In the genomic region with DNA sequence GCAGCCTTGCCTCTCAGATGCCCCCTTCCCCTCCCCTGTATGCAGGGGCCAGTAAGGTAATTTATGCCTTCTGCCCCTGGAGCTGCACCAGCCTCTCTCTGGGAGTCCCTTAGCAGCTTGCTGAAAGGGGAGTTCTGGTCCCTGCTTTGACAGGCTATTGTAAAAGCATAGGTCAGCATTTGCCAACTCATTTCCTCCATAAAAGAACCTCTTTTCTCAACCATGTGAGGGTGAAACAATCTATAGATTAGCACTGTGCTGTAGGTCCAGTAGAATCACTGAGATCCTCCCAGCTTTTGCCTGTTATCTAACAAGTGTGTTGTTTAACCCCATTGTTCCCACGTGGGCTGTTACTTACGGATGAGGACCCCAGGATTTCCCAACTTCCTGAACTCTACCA, we compare ENCODE assay signal across 8 mouse cellular contexts. TPM values are rescaled to one million over a fixed set of nuclear protein-coding genes. Genes with fewer than 3 reads are reported as not detected.
DNase-seq lines count a peak whose midpoint lies in the region; ATAC-seq lines count a peak whose summit lies in the region.

No protein-coding gene starts in this region.

- 47% methylated on average over 2 of the region's 2 CpGs for WGBS in heart, embryonic 12.5 days
- 34% methylated on average over 2 of the region's 2 CpGs for WGBS in embryonic facial prominence, embryonic 10.5 days
- 30% methylated on average over 2 of the region's 2 CpGs for WGBS in hindbrain, embryonic 14.5 days
- 31% methylated on average over 2 of the region's 2 CpGs for WGBS in midbrain, embryonic 15.5 days

- no peaks in the 10 kb centered on the region for H3K36me3 ChIP-seq in heart, embryonic 12.5 days
- peaks cover 9% of the 10 kb centered on the region for H3K36me3 ChIP-seq in embryonic facial prominence, embryonic 10.5 days (replicated peaks)
- peaks cover 8% of the 10 kb centered on the region; the same call in 1 of the 2 replicates for H3K36me3 ChIP-seq in hindbrain, embryonic 14.5 days (replicated peaks; ENCODE audit: control insufficient read depth, insufficient read depth)
- no peaks in the 10 kb centered on the region for H3K36me3 ChIP-seq in midbrain, embryonic 15.5 days (replicated peaks)

- ATAC-seq in heart, embryonic 12.5 days (ENCODE audit: insufficient number of reproducible peaks, low FRiP score), result no peak
- ATAC-seq in hindbrain, embryonic 14.5 days (ENCODE audit: low FRiP score), result no peak
- ATAC-seq in midbrain, embryonic 15.5 days (replicated peaks), result no peak

- peak overlapping the region; percentile 67; the same call in 1 of the 2 replicates for H3K4me3 ChIP-seq in heart, embryonic 12.5 days
- H3K4me3 ChIP-seq in embryonic facial prominence, embryonic 10.5 days, result peak overlapping the region; percentile 75
- peak overlapping the region; percentile 92 for H3K4me3 ChIP-seq in hindbrain, embryonic 14.5 days (replicated peaks; ENCODE audit: low read length)
- H3K4me3 ChIP-seq in midbrain, embryonic 15.5 days, result peak overlapping the region; percentile 81

- H3K4me2 ChIP-seq in heart, embryonic 12.5 days, result peak overlapping the region; percentile 100; the same call in 1 of the 2 replicates
- peak overlapping the region; percentile 91 for H3K4me2 ChIP-seq in hindbrain, embryonic 14.5 days (replicated peaks)
- H3K4me2 ChIP-seq in midbrain, embryonic 15.5 days, result peak overlapping the region; percentile 91

- no peak overlapping the region for H3K27ac ChIP-seq in heart, embryonic 12.5 days (ENCODE audit: poor library complexity, severe bottlenecking)
- H3K27ac ChIP-seq in embryonic facial prominence, embryonic 10.5 days (replicated peaks), result no peak overlapping the region
- H3K27ac ChIP-seq in hindbrain, embryonic 14.5 days, result peak overlapping the region; percentile 97; the same call in 1 of the 2 replicates
- peak overlapping the region; percentile 98 for H3K27ac ChIP-seq in midbrain, embryonic 15.5 days

- peaks cover 31% of the 10 kb centered on the region for H3K27me3 ChIP-seq in heart, embryonic 12.5 days (replicated peaks)
- H3K27me3 ChIP-seq in embryonic facial prominence, embryonic 10.5 days (replicated peaks; ENCODE audit: low read depth, poor library complexity, severe bottlenecking), result peaks cover 64% of the 10 kb centered on the region
- no peaks in the 10 kb centered on the region for H3K27me3 ChIP-seq in hindbrain, embryonic 14.5 days (ENCODE audit: control insufficient read depth, insufficient read depth, low read length)
- H3K27me3 ChIP-seq in midbrain, embryonic 15.5 days (replicated peaks), result no peaks in the 10 kb centered on the region

- DNase-seq in heart, postnatal 14 days, result no peak
- no peak for DNase-seq in embryonic facial prominence, embryonic 10.5 days (ENCODE audit: low spot score)
- DNase-seq in hindbrain, embryonic 14.5 days (ENCODE audit: low spot score), result no peak
- DNase-seq in gastrocnemius, postnatal 4 days (ENCODE audit: low spot score in 2 of 2), result no peak
- DNase-seq in testis, postnatal 14 days (ENCODE audit: low spot score), result no peak
- no peak for DNase-seq in adrenal gland, adult 8-10 months

- H3K9ac ChIP-seq in heart, embryonic 12.5 days, result no peak overlapping the region
- peak overlapping the region; percentile 97 for H3K9ac ChIP-seq in hindbrain, embryonic 14.5 days
- H3K9ac ChIP-seq in midbrain, embryonic 15.5 days, result peak overlapping the region; percentile 93

- no peaks in the 10 kb centered on the region for H3K9me3 ChIP-seq in heart, embryonic 12.5 days (replicated peaks)
- no peaks in the 10 kb centered on the region for H3K9me3 ChIP-seq in embryonic facial prominence, embryonic 10.5 days
- H3K9me3 ChIP-seq in hindbrain, embryonic 14.5 days (ENCODE audit: control insufficient read depth, low read length), result no peaks in the 10 kb centered on the region
- H3K9me3 ChIP-seq in midbrain, embryonic 15.5 days, result no peaks in the 10 kb centered on the region

- intact Hi-C loops in heart, postnatal 14 days (cut with DNase I), result loop anchor here (5.0 kb wide), 1 partner anchor 63 kb away; no protein-coding TSS in a partner anchor

- peaks cover 19% of the 10 kb centered on the region for H3K4me1 ChIP-seq in heart, embryonic 12.5 days (replicated peaks)
- H3K4me1 ChIP-seq in embryonic facial prominence, embryonic 10.5 days, result peaks cover 29% of the 10 kb centered on the region
- H3K4me1 ChIP-seq in hindbrain, embryonic 14.5 days (replicated peaks; ENCODE audit: control insufficient read depth, insufficient read depth, low read length), result peaks cover 31% of the 10 kb centered on the region
- peaks cover 36% of the 10 kb centered on the region for H3K4me1 ChIP-seq in midbrain, embryonic 15.5 days

RNA-seq across cellular contexts. Expression of a gene that starts 2.5 kb away (rescaled TPM):
- 0.51 and 0.58 TPM in 2 replicates for polyA plus RNA-seq in heart, embryonic 12.5 days (2016; fragmentation: Nextera tagmentation; extraction: Ambion mirVana)
- total RNA-seq in heart, postnatal 14 days (2021), result under 1 TPM; 0.22 to 0.43 TPM
- 0.79 and 0.98 TPM in 2 replicates for polyA plus RNA-seq in embryonic facial prominence, embryonic 10.5 days (2016; fragmentation: Nextera tagmentation; extraction: Ambion mirVana)
- 9.6 and 10.4 TPM in 2 replicates for polyA plus RNA-seq in hindbrain, embryonic 14.5 days (2014; fragmentation: Nextera tagmentation; extraction: Ambion mirVana)
- polyA plus RNA-seq in midbrain, embryonic 15.5 days (2015; fragmentation: Nextera tagmentation; extraction: Ambion mirVana), result 7.0 and 7.6 TPM in 2 replicates
- 1 to 10 TPM; 1.3 to 1.6 TPM for total RNA-seq in gastrocnemius, postnatal 4 days (2021)
- 1 to 10 TPM; 5.9 to 8.0 (median 7.1) TPM for total RNA-seq in adrenal gland, adult 8-10 months (2022)

Comparison
In these comparisons a context has a peak if more than half of its experiments do, and no peak if none do; other contexts are left out.
1. H3K27ac ChIP-seq: peak in hindbrain, embryonic 14.5 days (single experiment) and midbrain, embryonic 15.5 days (single experiment); none in heart, embryonic 12.5 days (single experiment) and embryonic facial prominence, embryonic 10.5 days (single experiment).
2. Peak in every context shown above with its lines, with median percentiles within 50 percentile points of each other: H3K4me2 ChIP-seq and H3K4me3 ChIP-seq.